18 mouse cellular contexts compared by ENCODE assay signal in the genomic region with DNA sequence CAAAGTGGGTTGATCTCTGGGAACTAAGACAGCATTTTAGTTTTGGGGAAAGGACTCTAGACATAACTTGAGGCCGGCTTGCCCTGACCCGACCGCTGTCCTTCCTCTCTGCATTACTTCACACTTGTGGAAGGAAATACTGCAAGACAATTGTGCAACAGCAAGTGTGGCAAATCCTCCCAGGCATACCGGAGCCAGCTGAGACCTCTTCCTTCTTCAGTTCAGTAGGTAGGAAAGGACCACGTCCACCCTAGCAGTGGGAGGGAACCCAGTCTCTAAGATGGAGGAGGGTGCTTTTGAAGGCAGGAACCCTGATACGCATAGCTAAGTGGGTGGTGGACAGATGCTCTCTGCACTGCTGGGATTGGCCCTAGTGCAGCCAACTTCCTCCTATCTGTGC. TPM values are rescaled to one million over a fixed set of nuclear protein-coding genes. Genes with fewer than 3 reads are reported as not detected.
A peak's percentile ranks its signal among the peaks of the same experiment; 100 is the strongest.
DNase-seq lines count a peak whose midpoint lies in the region; ATAC-seq and TF ChIP-seq lines count a peak whose summit lies in the region.
"Had no signal": no experiment of that assay in that cellular context is flagged by ENCODE, and none has a peak within 500 bp of the region (broad histone marks: within the 10 kb centered on the region; RNA-seq: fewer than 3 reads in every experiment).

No protein-coding gene starts in this region.

- peak; percentile 90 for ATAC-seq in neutrophil, adult 5-6 weeks (ENCODE audit: extremely low read depth, insufficient number of reproducible peaks, low FRiP score, poor library complexity, severe bottlenecking)
- ATAC-seq in midbrain, embryonic 16.5 days: no peak
- ATAC-seq in forebrain, postnatal 0 days: no peak
- no peak for ATAC-seq in megakaryocyte-erythroid progenitor cell, adult 5-6 weeks (replicated peaks; ENCODE audit: low FRiP score, low TSS enrichment, poor library complexity, severe bottlenecking)
- ATAC-seq: CD4-positive, CD25-positive, alpha-beta regulatory T cell, adult 4 months had no signal

- H3K4me3 ChIP-seq in lung, adult 2 months (replicated peaks; ENCODE audit: extremely low read depth, low read depth, low read length): no peak overlapping the region
- H3K4me3 ChIP-seq in midbrain, embryonic 16.5 days (ENCODE audit: low read depth, low read length): no peak overlapping the region
- no peak overlapping the region for H3K4me3 ChIP-seq in forebrain, postnatal 0 days (ENCODE audit: low read depth, low read length)
- H3K4me3 ChIP-seq: embryonic facial prominence, embryonic 12.5 days; forebrain, embryonic 12.5 days; gastrocnemius, adult 2 months had no signal

- H3K9me3 ChIP-seq in midbrain, embryonic 16.5 days (replicated peaks; ENCODE audit: control insufficient read depth, low read length, poor library complexity, severe bottlenecking): no peaks in the 10 kb centered on the region
- no peaks in the 10 kb centered on the region for H3K9me3 ChIP-seq in forebrain, postnatal 0 days (ENCODE audit: low read length)
- H3K9me3 ChIP-seq: embryonic facial prominence, embryonic 12.5 days had no signal

- 76% methylated on average over 6 of the region's 6 CpGs for WGBS in lung, adult 2 months
- WGBS in midbrain, embryonic 16.5 days: 93% methylated on average over 6 of the region's 6 CpGs
- 95% methylated on average over 6 of the region's 6 CpGs for WGBS in forebrain, postnatal 0 days

- peak; percentile 64 to 67 for DNase-seq in lung, adult 18-20 months
- DNase-seq in lung, adult 2 months: no peak
- DNase-seq in gonadal fat pad, adult 2 months (ENCODE audit: low read depth): peak; percentile 82
- DNase-seq in lung, postnatal 10 days: peak; percentile 26
- no peak for DNase-seq in forebrain, postnatal 0 days
- DNase-seq: cerebellum, postnatal 36 days; gastrocnemius, adult 2 months; kidney, postnatal 25 days; right cerebral cortex, postnatal 4 days had no signal

- TF ChIP-seq CTCF in lung, adult 2 months (IDR thresholded peaks at IDR 0.05; ENCODE audit: insufficient read depth, low read length): no peak
- TF ChIP-seq CTCF in forebrain, postnatal 0 days (IDR thresholded peaks at IDR 0.05; ENCODE audit: low read depth): no peak

- H3K4me2 ChIP-seq in midbrain, embryonic 16.5 days (ENCODE audit: low read length): no peak overlapping the region
- no peak overlapping the region for H3K4me2 ChIP-seq in forebrain, postnatal 0 days (ENCODE audit: low read depth)
- H3K4me2 ChIP-seq: embryonic facial prominence, embryonic 12.5 days; forebrain, embryonic 12.5 days; heart, embryonic 11.5 days had no signal

- no peaks in the 10 kb centered on the region for H3K27me3 ChIP-seq in midbrain, embryonic 16.5 days (ENCODE audit: control insufficient read depth, insufficient read depth, low read depth, low read length)
- H3K27me3 ChIP-seq in forebrain, postnatal 0 days (ENCODE audit: insufficient read depth, low read length): no peaks in the 10 kb centered on the region
- H3K27me3 ChIP-seq: embryonic facial prominence, embryonic 12.5 days; forebrain, embryonic 12.5 days had no signal

- no peaks in the 10 kb centered on the region for H3K4me1 ChIP-seq in lung, adult 2 months (ENCODE audit: control insufficient read depth, insufficient read depth, low read length)
- no peaks in the 10 kb centered on the region for H3K4me1 ChIP-seq in midbrain, embryonic 16.5 days (ENCODE audit: control insufficient read depth, insufficient read depth, low read length)
- H3K4me1 ChIP-seq in forebrain, postnatal 0 days (ENCODE audit: insufficient read depth): no peaks in the 10 kb centered on the region
- H3K4me1 ChIP-seq: embryonic facial prominence, embryonic 12.5 days; forebrain, embryonic 12.5 days had no signal

- TF ChIP-seq POLR2A in lung, adult 2 months (IDR thresholded peaks at IDR 0.05; ENCODE audit: borderline replicate concordance, extremely low read depth, low read depth, low read length): no peak

- H3K27ac ChIP-seq in midbrain, embryonic 16.5 days (ENCODE audit: low read length): no peak overlapping the region
- H3K27ac ChIP-seq in forebrain, postnatal 0 days (ENCODE audit: low read depth, low read length): no peak overlapping the region
- H3K27ac ChIP-seq: embryonic facial prominence, embryonic 12.5 days; forebrain, embryonic 12.5 days; gastrocnemius, adult 2 months had no signal

- H3K36me3 ChIP-seq in midbrain, embryonic 16.5 days (ENCODE audit: control insufficient read depth, insufficient read depth, low read length): peaks cover 73% of the 10 kb centered on the region
- H3K36me3 ChIP-seq in forebrain, postnatal 0 days (ENCODE audit: insufficient read depth): peaks cover 86% of the 10 kb centered on the region

- H3K9ac ChIP-seq in midbrain, embryonic 16.5 days (ENCODE audit: low read depth, low read length): no peak overlapping the region
- H3K9ac ChIP-seq in forebrain, postnatal 0 days: no peak overlapping the region
- H3K9ac ChIP-seq: embryonic facial prominence, embryonic 12.5 days; forebrain, embryonic 12.5 days had no signal

RNA-seq across cellular contexts. Expression of a gene that starts 10.9 kb away (rescaled TPM):
- 118 and 184 TPM in 2 replicates for polyA plus RNA-seq in lung, adult 2 months (2012; rRNA removed)
- 230 and 303 TPM in 2 replicates for polyA plus RNA-seq in gonadal fat pad, adult 2 months (2012; rRNA removed)
- total RNA-seq in neutrophil, adult 5-6 weeks (2017): 171 and 177 TPM in 2 replicates
- 110 and 114 TPM in 2 replicates for polyA plus RNA-seq in midbrain, embryonic 16.5 days (2015; fragmentation: Nextera tagmentation; extraction: Ambion mirVana)
- 24.1 and 24.8 TPM in 2 replicates for total RNA-seq in forebrain, postnatal 0 days (2014; rRNA removed)
- polyA plus RNA-seq in forebrain, postnatal 0 days (2015; fragmentation: Nextera tagmentation; extraction: Ambion mirVana): 79.8 and 86.0 TPM in 2 replicates
- total RNA-seq in megakaryocyte-erythroid progenitor cell, adult 5-6 weeks (2014; fragmentation: Nextera tagmentation): 59.1 and 67.1 TPM in 2 replicates
- total RNA-seq in megakaryocyte-erythroid progenitor cell, adult 5-6 weeks (2017): 35.3 and 42.4 TPM in 2 replicates

RNA-seq across cellular contexts. Expression of a gene that starts 18.3 kb away (rescaled TPM):
- 0.37 and 1.4 TPM in 2 replicates for polyA plus RNA-seq in lung, adult 2 months (2012; rRNA removed)
- polyA plus RNA-seq in gonadal fat pad, adult 2 months (2012; rRNA removed): 1.2 and 1.3 TPM in 2 replicates
- total RNA-seq in neutrophil, adult 5-6 weeks (2017): 3.8 and 7.1 TPM in 2 replicates
- polyA plus RNA-seq in midbrain, embryonic 16.5 days (2015; fragmentation: Nextera tagmentation; extraction: Ambion mirVana): 17.7 and 18.9 TPM in 2 replicates
- total RNA-seq in forebrain, postnatal 0 days (2014; rRNA removed): 6.5 and 8.2 TPM in 2 replicates
- 15.9 and 22.5 TPM in 2 replicates for polyA plus RNA-seq in forebrain, postnatal 0 days (2015; fragmentation: Nextera tagmentation; extraction: Ambion mirVana)
- 29.6 and 48.0 TPM in 2 replicates for total RNA-seq in megakaryocyte-erythroid progenitor cell, adult 5-6 weeks (2014; fragmentation: Nextera tagmentation)
- total RNA-seq in megakaryocyte-erythroid progenitor cell, adult 5-6 weeks (2017): 15.4 and 26.2 TPM in 2 replicates

RNA-seq across cellular contexts. Expression of a gene that starts 29.1 kb away (rescaled TPM):
- polyA plus RNA-seq in lung, adult 2 months (2012; rRNA removed): not detected in 2 replicates
- polyA plus RNA-seq in gonadal fat pad, adult 2 months (2012; rRNA removed): not detected in 2 replicates
- total RNA-seq in neutrophil, adult 5-6 weeks (2017): not detected in 2 replicates
- polyA plus RNA-seq in midbrain, embryonic 16.5 days (2015; fragmentation: Nextera tagmentation; extraction: Ambion mirVana): 0.45 and 0.77 TPM in 2 replicates
- total RNA-seq in forebrain, postnatal 0 days (2014; rRNA removed): 4.5 and 7.5 TPM in 2 replicates
- polyA plus RNA-seq in forebrain, postnatal 0 days (2015; fragmentation: Nextera tagmentation; extraction: Ambion mirVana): 7.8 and 10.9 TPM in 2 replicates
- not detected in 2 replicates for total RNA-seq in megakaryocyte-erythroid progenitor cell, adult 5-6 weeks (2014; fragmentation: Nextera tagmentation)
- total RNA-seq in megakaryocyte-erythroid progenitor cell, adult 5-6 weeks (2017): not detected in 2 replicates
- polyA plus RNA-seq: CD4-positive, CD25-positive, alpha-beta regulatory T cell, adult 4 months; embryonic facial prominence, embryonic 12.5 days; intestine, embryonic 14.5 days; thymus, postnatal 0 days had no signal

RNA-seq across cellular contexts. Expression of a gene that starts 51.8 kb away (rescaled TPM):
- polyA plus RNA-seq in lung, adult 2 months (2012; rRNA removed): 15.2 and 19.4 TPM in 2 replicates
- 14.6 and 15.1 TPM in 2 replicates for polyA plus RNA-seq in gonadal fat pad, adult 2 months (2012; rRNA removed)
- 19.2 and 24.7 TPM in 2 replicates for total RNA-seq in neutrophil, adult 5-6 weeks (2017)
- 22.8 and 23.3 TPM in 2 replicates for polyA plus RNA-seq in midbrain, embryonic 16.5 days (2015; fragmentation: Nextera tagmentation; extraction: Ambion mirVana)
- 18.0 and 20.2 TPM in 2 replicates for total RNA-seq in forebrain, postnatal 0 days (2014; rRNA removed)
- 22.3 and 24.3 TPM in 2 replicates for polyA plus RNA-seq in forebrain, postnatal 0 days (2015; fragmentation: Nextera tagmentation; extraction: Ambion mirVana)
- 27.6 and 28.1 TPM in 2 replicates for total RNA-seq in megakaryocyte-erythroid progenitor cell, adult 5-6 weeks (2014; fragmentation: Nextera tagmentation)
- 20.3 and 25.6 TPM in 2 replicates for total RNA-seq in megakaryocyte-erythroid progenitor cell, adult 5-6 weeks (2017)

RNA-seq across cellular contexts. Expression of a gene that starts 56.0 kb away (rescaled TPM):
- polyA plus RNA-seq in lung, adult 2 months (2012; rRNA removed): 36.3 and 39.2 TPM in 2 replicates
- polyA plus RNA-seq in gonadal fat pad, adult 2 months (2012; rRNA removed): 44.5 and 45.5 TPM in 2 replicates
- total RNA-seq in neutrophil, adult 5-6 weeks (2017): 17.6 and 24.8 TPM in 2 replicates
- 57.0 and 58.7 TPM in 2 replicates for polyA plus RNA-seq in midbrain, embryonic 16.5 days (2015; fragmentation: Nextera tagmentation; extraction: Ambion mirVana)
- total RNA-seq in forebrain, postnatal 0 days (2014; rRNA removed): 61.3 and 66.5 TPM in 2 replicates
- 64.8 and 66.6 TPM in 2 replicates for polyA plus RNA-seq in forebrain, postnatal 0 days (2015; fragmentation: Nextera tagmentation; extraction: Ambion mirVana)
- 10.3 and 15.8 TPM in 2 replicates for total RNA-seq in megakaryocyte-erythroid progenitor cell, adult 5-6 weeks (2014; fragmentation: Nextera tagmentation)
- total RNA-seq in megakaryocyte-erythroid progenitor cell, adult 5-6 weeks (2017): 8.0 and 16.8 TPM in 2 replicates

Comparison
In these comparisons a context has a peak if more than half of its experiments do, and no peak if none do; other contexts are left out.
1. DNase-seq: peak in lung, adult 18-20 months (2 of 2), gonadal fat pad, adult 2 months (single experiment) and lung, postnatal 10 days (single experiment); none in lung, adult 2 months (single experiment) and forebrain, postnatal 0 days (single experiment).